Mouse (Mus musculus) mesoderm, embryonic 11.5 days (tissue): Measurements from ENCODE around the gene Prr13.

ENCODE experiments used
- DNase-seq: peaks from one replicate; pipeline ENCODE4 v3.0.0-alpha.2; 2012; ENCODE audit warnings: low read depth, low spot score

The Prr13 gene

GRCm38 (mm10) chr15:102503924-102504782, 45.3 kb downstream of the Prr13 start:
- DNase-seq, result no peak

- no peak for DNase-seq
Measured at GRCm38 (mm10) chr15:102505073-102505769, 46.4 kb downstream of the Prr13 start.

GRCm38 (mm10) chr15:102505770-102506463, 47.1 kb downstream of the Prr13 start:
- DNase-seq, result no peak

- no peak for DNase-seq
Measured at GRCm38 (mm10) chr15:102506464-102506830, 47.6 kb downstream of the Prr13 start.

GRCm38 (mm10) chr15:102506864-102507263, 48.0 kb downstream of the Prr13 start:
- no peak for DNase-seq

- no peak for DNase-seq
Measured at GRCm38 (mm10) chr15:102507561-102507960, 48.7 kb downstream of the Prr13 start.

GRCm38 (mm10) chr15:102508336-102508735, 49.5 kb downstream of the Prr13 start:
- no peak for DNase-seq

- DNase-seq, result no peak
Measured at GRCm38 (mm10) chr15:102510110-102510509, 51.3 kb downstream of the Prr13 start.

- peak; percentile 96 for DNase-seq
Measured at GRCm38 (mm10) chr15:102510590-102511284, 51.9 kb downstream of the Prr13 start.

GRCm38 (mm10) chr15:102511285-102511833, 52.5 kb downstream of the Prr13 start:
- peak; percentile 74 for DNase-seq

GRCm38 (mm10) chr15:102512010-102512409, 53.2 kb downstream of the Prr13 start:
- no peak for DNase-seq
